Mouse (Mus musculus) heart, adult 18-20 months (tissue): ENCODE measurements around the gene Pcdh15. TPM values are rescaled to one million over a fixed set of nuclear protein-coding genes. Genes with fewer than 3 reads are reported as not detected.

Experiments used
- DNase-seq, 2 experiments: peaks; one replicate each; pipeline ENCODE4 v3.0.0; 2021 to 2022; ENCODE audit warnings: mixed read lengths in 1 of 2
- long read RNA-seq, 2 experiments: library from polyadenylated mRNA; stranded (forward); transcript quantifications; one replicate each; pipeline ENCODE4 v2.0.0; 2021
- total RNA-seq, 2 experiments: library from RNA; stranded (reverse); gene quantifications; 2 replicates each; pipeline ENCODE4 v1.2.3; 2021

Gene Pcdh15
- 1 to 10 TPM in 1 of 2 experiments, under 1 TPM in 1; 0.79 to 1.7 TPM for total RNA-seq
- long read RNA-seq, experiment 1: 0 reads
- long read RNA-seq, experiment 2: 0 reads

- DNase-seq: no peak
Observed at GRCm38 (mm10) chr10:73098966-73099845, at the start of gene Pcdh15. Gene Pcdh15 (plus strand): TSS chr10:73099342.

- DNase-seq: no peak
Observed at GRCm38 (mm10) chr10:73052074-73052473, 47.1 kb upstream of the Pcdh15 start.

- no peak for DNase-seq
Observed at GRCm38 (mm10) chr10:73059726-73060230, 39.4 kb upstream of the Pcdh15 start.

- DNase-seq: no peak
Observed at GRCm38 (mm10) chr10:73086703-73087102, 12.4 kb upstream of the Pcdh15 start.

GRCm38 (mm10) chr10:73096531-73097135 is 2.5 kb upstream of the Pcdh15 start:
- DNase-seq: no peak

GRCm38 (mm10) chr10:73097176-73097575 is 2.0 kb upstream of the Pcdh15 start:
- DNase-seq: no peak

- DNase-seq: peak in 1 of 2 experiments; percentile 39
Observed at GRCm38 (mm10) chr10:73097979-73098378, 1.2 kb upstream of the Pcdh15 start.

- no peak for DNase-seq
Observed at GRCm38 (mm10) chr10:73099846-73100241, 702 bp downstream of the Pcdh15 start.

- peak in 1 of 2 experiments; percentile 8 for DNase-seq
Observed at GRCm38 (mm10) chr10:73103383-73103994, 4.3 kb downstream of the Pcdh15 start.

GRCm38 (mm10) chr10:73105893-73106292 is 6.8 kb downstream of the Pcdh15 start:
- DNase-seq: peak in 1 of 2 experiments; percentile 29

GRCm38 (mm10) chr10:73137985-73138384 is 38.8 kb downstream of the Pcdh15 start:
- no peak for DNase-seq

- no peak for DNase-seq
Observed at GRCm38 (mm10) chr10:73147543-73147942, 48.4 kb downstream of the Pcdh15 start.

- DNase-seq: peak; percentile 20 to 34
Observed at GRCm38 (mm10) chr10:73147978-73148377, 48.8 kb downstream of the Pcdh15 start.

GRCm38 (mm10) chr10:73154544-73154943 is 55.4 kb downstream of the Pcdh15 start:
- no peak for DNase-seq

- DNase-seq: no peak
Observed at GRCm38 (mm10) chr10:73161757-73162156, 62.6 kb downstream of the Pcdh15 start.

- no peak for DNase-seq
Observed at GRCm38 (mm10) chr10:73216001-73216400, 116.9 kb downstream of the Pcdh15 start.

- no peak for DNase-seq
Observed at GRCm38 (mm10) chr10:73242294-73242693, 143.2 kb downstream of the Pcdh15 start.

- DNase-seq: no peak
Observed at GRCm38 (mm10) chr10:73280438-73280837, 181.3 kb downstream of the Pcdh15 start.

- peak; percentile 56 to 71 for DNase-seq
Observed at GRCm38 (mm10) chr10:73296456-73296855, 197.3 kb downstream of the Pcdh15 start.

GRCm38 (mm10) chr10:73301951-73302350 is 202.8 kb downstream of the Pcdh15 start:
- DNase-seq: peak; percentile 13 to 33

- DNase-seq: no peak
Observed at GRCm38 (mm10) chr10:73306677-73307076, 207.5 kb downstream of the Pcdh15 start.

GRCm38 (mm10) chr10:73326861-73327260 is 227.7 kb downstream of the Pcdh15 start:
- DNase-seq: no peak

GRCm38 (mm10) chr10:73333426-73333825 is 234.3 kb downstream of the Pcdh15 start:
- peak; percentile 19 to 57 for DNase-seq
